Mouse (Mus musculus) ES-E14 (cell line): ENCODE data around the gene Fetub. TPM values are rescaled to one million over a fixed set of nuclear protein-coding genes. Genes with fewer than 3 reads are reported as not detected.

Source experiments
- DNase-seq: peaks from one replicate; pipeline ENCODE4 v3.0.0-alpha.2; 2013; ENCODE audit warnings: low read depth, low spot score
- H3K27ac ChIP-seq: 2 replicates; pipeline ENCODE4 v1.5.1; 2012; ENCODE audit warnings: low read depth, mild to moderate bottlenecking, low read length, moderate library complexity, mixed read lengths; ENCODE audit not compliant: poor library complexity, insufficient read depth, severe bottlenecking
- H3K36me3 ChIP-seq: 2 replicates; pipeline ENCODE4 v1.6.1; 2012; ENCODE audit warnings: mild to moderate bottlenecking, low read length, moderate library complexity, mixed read lengths; ENCODE audit not compliant: control insufficient read depth, poor library complexity, insufficient read depth, severe bottlenecking
- H3K4me1 ChIP-seq, 2 experiments: fragments of 150-350 bp in 1 of 2; sonication (generic) in 1 of 2; 2 replicates each; pipeline ENCODE4 v1.6.1; 2012; ENCODE audit warnings: low read length in 2 of 2, mild to moderate bottlenecking in 1 of 2, mixed read lengths in 1 of 2; ENCODE audit not compliant: control insufficient read depth in 2 of 2, insufficient read depth in 2 of 2, poor library complexity in 1 of 2
- H3K4me3 ChIP-seq, 2 experiments: fragments of 150-350 bp in 1 of 2; sonication (generic) in 1 of 2; 2 replicates each; pipeline ENCODE4 v1.5.1; 2012; ENCODE audit warnings: low read length in 2 of 2, low read depth in 1 of 2, mild to moderate bottlenecking in 1 of 2, mixed read lengths in 1 of 2; ENCODE audit not compliant: insufficient read depth in 1 of 2, poor library complexity in 1 of 2, severe bottlenecking in 1 of 2
- H3K9ac ChIP-seq: 2 replicates; pipeline ENCODE4 v1.6.1; 2012; ENCODE audit warnings: low read depth, mild to moderate bottlenecking, low read length, mixed read lengths; ENCODE audit not compliant: poor library complexity, insufficient read depth, severe bottlenecking
- H3K9me3 ChIP-seq: fragments of 150-350 bp; sonication (generic); 2 replicates; pipeline ENCODE4 v1.6.1; 2012; ENCODE audit warnings: low read depth, mild to moderate bottlenecking, low read length; ENCODE audit not compliant: control insufficient read depth, insufficient read depth
- CHD2 ChIP-seq: IDR thresholded peaks from 2 replicates; pipeline ENCODE4 v1.6.1; 2014; ENCODE audit warnings: mild to moderate bottlenecking, low read depth, low read length, inconsistent platforms
- HCFC1 ChIP-seq: IDR thresholded peaks from 2 replicates; pipeline ENCODE4 v1.6.1; 2012; ENCODE audit warnings: low read length, inconsistent platforms, borderline replicate concordance; ENCODE audit not compliant: insufficient read depth
- MAFK ChIP-seq: IDR thresholded peaks from 2 replicates; pipeline ENCODE4 v1.6.1; 2014; ENCODE audit warnings: mild to moderate bottlenecking, low read depth, low read length, inconsistent platforms; ENCODE audit not compliant: insufficient read depth
- ZC3H11A ChIP-seq: IDR thresholded peaks from 2 replicates; pipeline ENCODE4 v1.6.1; 2012; ENCODE audit warnings: low read depth, mild to moderate bottlenecking, inconsistent platforms, low read length, borderline replicate concordance
- ZNF384 ChIP-seq: IDR thresholded peaks from 2 replicates; pipeline ENCODE4 v1.6.1; 2012; ENCODE audit warnings: low read depth, low read length, inconsistent platforms
- in situ Hi-C, 2 experiments: fragments of 600-800 bp; cut with MboI; formaldehyde crosslinking; loops; one replicate each; pipeline ENCODE4 v1.15.1; 2025; ENCODE audit warnings: low sequenced_read_pairs in 2 of 2, inconsistent platforms in 1 of 2; ENCODE audit not compliant: unreplicated experiment in 2 of 2
- total RNA-seq: library from RNA; depleted of rRNA; stranded (reverse); fragments of 300-350 nt; gene quantifications from 2 replicates; pipeline ENCODE4 v1.2.3, GENCODE M21; 2012; rRNA removed

The Fetub gene
- total RNA-seq = 3.7 and 4.7 TPM in 2 replicates

DNA sequence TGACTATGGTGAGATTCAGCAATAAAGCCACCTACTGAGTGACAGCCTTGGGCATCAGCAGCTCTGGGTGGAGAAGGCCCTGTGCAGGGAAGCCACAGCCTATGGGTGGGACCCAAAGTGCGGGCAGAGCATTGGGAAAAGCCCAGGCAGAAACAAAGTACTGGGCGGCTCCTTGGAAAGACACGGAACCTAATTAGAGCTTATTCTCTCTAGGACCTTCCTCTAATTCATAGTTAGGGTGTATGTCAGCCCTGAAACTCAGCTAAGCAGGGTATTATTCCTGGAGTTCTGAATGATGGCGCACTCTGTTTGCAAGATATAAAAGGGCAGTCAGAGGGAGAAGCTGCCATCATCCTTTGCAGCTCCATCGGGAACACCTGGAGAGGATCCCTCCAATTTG, at the start of gene Fetub:
TSS of gene Fetub (plus strand) at position 301 of the 400 bp plus-strand sequence.
- H3K9me3 ChIP-seq = no peaks in the 10 kb centered on the region
- no peak for DNase-seq
- peak within 1 kb of the TSS in 1 of 2 experiments; percentile 13; a peak in 1 of 4 replicates for H3K4me3 ChIP-seq
- no peak within 1 kb of the TSS for H3K9ac ChIP-seq
- H3K36me3 ChIP-seq = no peaks in the 10 kb centered on the region
- TF ChIP-seq HCFC1 (no peak), ZNF384 (no peak)
- H3K4me1 ChIP-seq = peaks cover 0 to 13% of the 10 kb centered on the region in 2 experiments; a peak in 3 of 4 replicates
- in situ Hi-C loops = no loop called here
- H3K27ac ChIP-seq = no peak within 1 kb of the TSS

DNA sequence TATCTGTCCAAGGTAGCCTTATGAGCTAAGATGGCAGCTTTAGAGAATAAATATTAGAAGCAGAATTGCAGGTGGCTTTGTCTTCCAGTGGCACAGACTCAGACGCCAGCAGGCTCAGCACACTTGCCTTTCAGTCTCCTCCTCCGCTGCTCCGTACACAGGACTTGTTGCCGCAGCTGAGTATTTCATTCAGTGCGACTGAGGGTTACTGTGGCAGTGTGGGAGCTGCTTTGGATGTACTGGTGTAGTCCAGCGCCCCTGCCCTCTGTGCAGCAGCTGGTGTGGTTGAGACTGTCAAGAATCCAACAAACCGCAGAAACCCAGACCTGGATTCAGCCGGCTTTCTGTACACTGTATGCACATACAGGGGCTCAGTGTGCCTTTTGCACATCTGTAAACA, 45.7 kb upstream of the Fetub start:
- H3K27ac ChIP-seq = no peak overlapping the region
- no peak overlapping the region for H3K4me3 ChIP-seq
- no peak overlapping the region for H3K9ac ChIP-seq
- DNase-seq = no peak
- no peaks in the 10 kb centered on the region for H3K9me3 ChIP-seq
- TF ChIP-seq ZC3H11A = no peak
- no peak for TF ChIP-seq HCFC1
- TF ChIP-seq CHD2 = no peak
- no peak for TF ChIP-seq ZNF384
- no peak for TF ChIP-seq MAFK
- H3K4me1 ChIP-seq = no peaks in the 10 kb centered on the region; a peak in 2 of 4 replicates
- peaks cover 42% of the 10 kb centered on the region for H3K36me3 ChIP-seq
- in situ Hi-C loops = no loop called here

DNA sequence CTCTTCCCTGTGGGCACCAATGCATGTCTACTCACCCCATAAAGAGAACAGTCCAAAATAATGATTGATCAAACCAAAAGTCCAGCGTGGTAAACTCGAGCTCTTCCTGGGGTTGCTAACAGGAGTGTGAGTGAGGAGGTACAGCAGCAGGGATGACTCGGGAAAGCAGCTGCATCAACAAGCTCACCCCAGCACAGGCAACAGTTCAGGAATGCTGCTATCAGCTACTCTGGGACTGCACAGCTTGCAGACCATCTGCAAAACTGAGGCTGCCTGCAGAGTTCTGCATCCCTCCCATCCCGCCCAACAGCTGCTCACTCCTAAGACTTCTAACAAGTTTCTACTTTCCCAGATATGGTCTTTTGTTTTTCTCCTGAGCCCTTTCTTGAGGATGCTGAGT, 44.8 kb upstream of the Fetub start:
- no peak overlapping the region for H3K9ac ChIP-seq
- no peak for DNase-seq
- no peak for TF ChIP-seq ZNF384
- H3K27ac ChIP-seq = no peak overlapping the region
- H3K4me1 ChIP-seq = no peaks in the 10 kb centered on the region; a peak in 2 of 4 replicates
- no peaks in the 10 kb centered on the region for H3K9me3 ChIP-seq
- H3K4me3 ChIP-seq = no peak overlapping the region
- H3K36me3 ChIP-seq = peaks cover 36% of the 10 kb centered on the region
- in situ Hi-C loops = no loop called here

DNA sequence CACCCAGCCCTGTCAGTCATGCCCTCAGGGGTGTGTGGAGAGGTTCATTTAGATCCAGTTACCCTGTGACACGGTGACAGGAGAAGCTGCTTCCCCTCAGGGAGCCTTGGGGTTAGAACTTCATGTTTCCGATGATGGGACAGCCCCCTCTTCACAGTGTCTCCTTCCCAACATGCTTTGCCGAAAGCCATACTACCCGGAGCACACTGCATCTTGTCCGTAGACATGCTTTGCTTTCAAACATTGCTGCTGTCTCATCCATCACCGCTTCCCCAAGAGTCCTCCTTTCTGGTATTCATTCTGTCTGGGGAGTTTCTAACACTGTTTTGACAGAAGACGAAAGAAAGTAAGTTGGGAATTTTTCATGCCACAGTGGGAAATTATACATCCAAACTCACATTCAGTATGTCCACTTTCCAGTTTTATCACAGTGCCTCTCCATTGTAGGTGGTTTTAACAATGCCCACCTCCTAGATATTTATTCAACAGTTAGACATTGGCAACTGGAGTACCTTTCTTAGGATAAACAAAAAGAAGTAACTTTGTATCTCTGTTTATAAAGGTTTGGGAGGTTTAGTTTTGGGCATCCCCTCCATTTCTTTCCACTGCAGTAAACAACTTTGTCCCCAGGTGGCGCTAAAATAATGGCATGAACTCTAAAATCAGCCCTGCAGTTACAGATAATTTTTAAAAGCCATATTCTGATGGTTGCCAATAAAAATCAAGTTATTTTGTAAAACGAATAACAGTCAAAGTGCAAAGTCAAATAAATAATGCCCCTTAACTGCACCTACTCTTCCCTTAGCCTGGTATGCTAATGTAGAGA, 41.7 kb upstream of the Fetub start:
- in situ Hi-C loops = loop anchor here in 1 of 2 experiments (5.0 kb wide), 1 partner anchor 176 kb away; no protein-coding TSS in a partner anchor

More for the DNA sequence above, 41.7 kb upstream of the Fetub start:
- no peaks in the 10 kb centered on the region for H3K9me3 ChIP-seq
- no peak for DNase-seq
- no peak overlapping the region for H3K4me3 ChIP-seq
- H3K4me1 ChIP-seq = no peaks in the 10 kb centered on the region; a peak in 2 of 4 replicates
- no peak overlapping the region for H3K27ac ChIP-seq
- no peak overlapping the region for H3K9ac ChIP-seq
- H3K36me3 ChIP-seq = peaks cover 9% of the 10 kb centered on the region
- TF ChIP-seq ZC3H11A (peak; percentile 61), CHD2 (no peak)
